Mouse (Mus musculus) right cerebral cortex, postnatal 25 days (tissue): ENCODE measurements at regions not wholly inside any gene's neighbourhood (a gene's known extent, or its start where the extent isn't known, plus 50 kb on each side); places are given as distances from the start of the nearest gene placed in this dataset.

ENCODE experiments used
- DNase-seq: peaks from one replicate; pipeline ENCODE4 v3.0.0; 2022

DNA sequence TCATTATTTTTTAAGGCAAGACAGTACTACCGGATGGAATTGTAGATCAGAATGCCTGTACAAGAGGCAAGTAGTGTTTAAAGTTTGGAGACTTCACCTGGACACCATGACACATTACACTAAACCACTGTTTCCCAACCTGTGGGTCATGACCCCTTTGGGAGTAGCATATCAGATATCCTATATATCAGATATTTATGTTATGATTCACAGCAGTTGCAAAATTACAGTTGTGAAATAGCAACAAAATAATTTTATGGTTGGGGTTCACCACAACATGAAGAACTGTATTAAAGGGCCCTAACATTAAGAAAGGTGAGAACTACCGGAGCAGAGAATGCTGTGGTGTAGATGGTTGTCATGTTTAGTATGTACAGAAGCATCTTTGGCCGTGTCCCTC is 413.2 kb upstream of the Cd180 start:
- no peak for DNase-seq

DNA sequence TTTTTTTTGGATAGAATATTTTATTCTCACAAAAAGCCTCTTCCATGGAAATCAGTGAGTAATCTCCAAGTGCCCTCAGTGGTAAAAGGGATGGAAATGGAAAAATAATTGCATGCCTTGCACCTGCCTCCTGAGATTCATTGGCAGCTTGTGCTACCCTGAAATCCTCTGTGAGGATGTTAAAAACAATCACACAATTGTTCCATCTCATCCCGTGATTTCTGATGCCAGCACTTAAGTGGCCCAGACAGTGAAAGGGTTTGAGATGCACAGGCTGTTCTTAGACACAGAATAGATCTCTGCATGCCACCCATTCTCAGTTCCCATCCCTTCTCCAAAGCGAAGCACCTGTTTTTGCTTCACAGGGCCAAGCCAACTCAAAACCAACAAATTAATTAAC is 398.9 kb upstream of the Cd180 start:
- DNase-seq: no peak

DNA sequence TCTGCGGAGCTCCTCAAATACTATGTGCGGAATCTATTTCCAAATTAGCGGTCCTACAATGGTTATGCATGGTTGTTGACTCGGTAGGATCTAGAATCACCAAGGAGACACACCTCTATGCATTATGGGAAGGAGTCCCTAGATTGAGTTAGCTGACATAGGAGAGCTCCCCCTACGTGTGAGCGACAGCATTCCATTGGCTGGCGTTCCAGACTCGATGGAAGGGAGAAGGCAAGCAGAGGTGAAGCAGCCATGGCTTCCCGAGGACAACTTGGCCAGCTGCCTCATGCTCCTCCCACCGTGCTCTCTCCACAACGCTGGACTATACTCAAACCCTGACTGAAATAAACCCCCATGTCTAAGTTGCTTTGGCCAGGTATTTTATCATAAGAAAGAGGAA is 398.3 kb upstream of the Cd180 start:
- no peak for DNase-seq

DNA sequence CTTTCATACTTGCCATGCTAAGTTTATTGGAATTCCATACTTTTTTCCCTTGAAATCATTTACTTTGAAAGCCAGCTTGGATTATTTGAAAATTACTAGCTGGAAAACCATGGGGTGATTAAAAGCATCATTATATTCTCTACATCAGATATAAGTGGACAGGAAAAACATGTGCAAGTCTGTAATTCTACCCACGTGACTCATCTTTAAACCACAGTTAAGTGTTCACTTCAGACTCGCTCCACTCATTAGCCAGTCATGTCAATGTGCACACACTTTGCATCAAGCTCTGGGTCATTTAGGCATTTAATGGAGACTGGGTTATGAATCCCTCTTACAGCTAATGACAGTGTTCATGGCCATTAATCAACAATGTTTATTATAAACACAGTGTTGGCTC is 385.4 kb upstream of the Cd180 start:
- DNase-seq: no peak

DNA sequence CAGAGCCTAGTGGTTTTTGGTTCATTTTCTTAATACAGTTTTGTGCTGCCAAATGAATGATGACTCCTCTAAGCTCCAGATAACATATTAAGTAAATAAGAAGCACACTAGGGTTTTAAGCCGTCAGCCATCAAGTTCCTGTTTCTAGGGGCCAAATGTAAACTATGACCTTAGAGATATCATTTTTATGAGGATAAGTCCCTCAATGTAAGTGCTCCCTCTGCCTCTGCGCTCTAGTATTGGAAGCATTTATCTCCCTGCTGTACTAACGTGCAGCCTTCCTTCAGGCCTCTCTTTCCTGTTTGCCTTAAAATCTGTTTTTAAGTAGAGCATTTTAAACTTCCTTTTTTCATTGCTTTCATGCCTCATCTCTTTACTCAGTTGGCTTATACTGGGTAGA is 381.3 kb upstream of the Cd180 start:
- no peak for DNase-seq

DNA sequence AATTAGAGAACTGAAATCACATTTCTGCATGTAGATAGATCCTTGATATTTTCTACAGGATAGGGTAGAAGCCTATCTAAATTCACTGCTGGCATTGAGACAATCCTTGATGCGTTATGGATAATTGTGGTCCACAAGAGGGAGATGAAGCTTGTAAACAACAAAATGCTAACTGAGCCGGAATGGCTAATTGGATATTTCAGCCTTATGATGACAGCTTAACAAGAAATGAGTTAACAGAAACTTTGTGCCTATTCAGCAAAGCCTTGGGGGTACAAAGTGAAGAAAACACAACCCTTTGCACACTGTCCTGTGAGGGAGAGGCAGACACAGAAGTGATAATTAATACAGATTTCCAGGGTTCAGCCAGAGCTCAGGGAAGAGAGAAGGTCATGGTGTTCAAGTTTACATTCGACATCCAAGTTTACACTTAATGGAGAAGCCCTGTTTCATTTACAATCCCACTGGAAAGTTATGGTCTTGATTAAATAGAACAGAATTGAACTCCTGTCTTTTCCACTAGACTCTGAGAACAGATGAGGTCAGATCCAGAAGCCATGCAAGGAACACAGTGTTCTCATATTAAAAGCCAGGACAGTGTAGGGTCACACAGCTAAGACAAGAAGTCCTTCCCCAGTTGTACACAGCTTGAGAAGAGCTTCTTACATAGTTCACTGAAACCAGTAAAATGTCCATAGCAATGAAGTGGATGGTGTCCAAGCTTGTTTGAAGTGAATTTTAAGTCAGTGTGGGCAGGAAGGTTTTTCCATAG is 377.3 kb upstream of the Cd180 start:
- no peak for DNase-seq

DNA sequence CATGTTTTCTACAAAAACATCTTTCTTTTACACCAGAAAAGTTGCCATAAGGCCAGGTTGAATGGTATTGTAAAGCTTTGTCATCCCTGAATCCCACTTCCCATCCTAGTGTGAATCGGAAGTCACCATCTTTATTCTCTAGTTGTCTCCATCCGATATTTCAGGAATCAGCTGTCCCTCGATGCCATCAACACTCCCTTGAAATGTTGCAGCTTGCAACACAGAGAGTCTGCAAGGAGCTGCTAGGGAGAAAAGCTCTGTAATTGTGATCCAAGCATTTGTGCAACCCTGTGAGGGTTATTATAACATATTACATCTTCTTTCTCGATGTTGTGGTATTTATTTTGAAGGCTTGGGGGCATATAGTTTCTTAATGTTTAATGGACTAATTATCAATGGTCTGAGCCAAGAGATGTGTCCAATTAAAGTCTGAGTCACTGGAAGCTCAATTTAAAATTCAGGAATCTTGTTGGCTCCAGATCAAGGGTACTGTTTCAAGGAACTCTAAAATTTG is 374.4 kb upstream of the Cd180 start:
- no peak for DNase-seq

DNA sequence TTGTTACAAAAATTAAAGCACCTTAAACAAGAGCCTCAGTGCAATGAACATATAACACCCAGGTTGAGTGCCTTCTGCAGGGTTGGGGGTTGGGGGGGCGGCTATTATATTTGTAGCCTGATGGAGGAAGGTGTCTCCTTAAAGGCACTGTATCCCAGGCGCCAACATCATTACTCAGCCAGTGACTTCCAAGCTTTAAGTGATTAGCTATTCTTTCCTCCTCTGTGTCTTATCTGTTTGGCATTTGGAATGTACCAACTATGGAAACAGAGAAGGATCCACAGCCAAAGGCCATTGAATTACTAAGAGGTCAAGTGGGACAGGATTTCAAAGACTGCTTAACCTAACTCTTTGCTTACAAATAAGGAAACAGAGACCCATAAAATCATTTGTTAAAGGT is 373.9 kb upstream of the Cd180 start:
- no peak for DNase-seq

DNA sequence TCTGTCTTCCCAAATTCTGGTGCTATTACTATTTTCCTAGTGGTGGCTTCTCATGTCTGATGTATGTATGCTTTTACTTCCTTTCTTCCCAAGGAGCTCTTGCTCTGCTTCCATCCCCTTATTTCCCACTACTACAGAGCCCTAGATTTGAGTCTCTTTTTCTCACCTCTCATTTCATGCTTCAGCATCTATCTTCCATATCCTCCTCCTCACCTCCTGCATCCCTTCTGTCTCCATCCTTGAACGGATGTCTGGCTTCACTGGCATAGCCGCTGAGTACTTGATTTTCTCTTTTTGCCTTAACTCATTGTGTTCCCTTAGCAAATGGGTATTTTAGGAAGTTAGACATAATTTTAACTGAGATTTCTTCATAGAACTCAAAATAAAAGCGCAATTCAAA is 369.5 kb upstream of the Cd180 start:
- no peak for DNase-seq

DNA sequence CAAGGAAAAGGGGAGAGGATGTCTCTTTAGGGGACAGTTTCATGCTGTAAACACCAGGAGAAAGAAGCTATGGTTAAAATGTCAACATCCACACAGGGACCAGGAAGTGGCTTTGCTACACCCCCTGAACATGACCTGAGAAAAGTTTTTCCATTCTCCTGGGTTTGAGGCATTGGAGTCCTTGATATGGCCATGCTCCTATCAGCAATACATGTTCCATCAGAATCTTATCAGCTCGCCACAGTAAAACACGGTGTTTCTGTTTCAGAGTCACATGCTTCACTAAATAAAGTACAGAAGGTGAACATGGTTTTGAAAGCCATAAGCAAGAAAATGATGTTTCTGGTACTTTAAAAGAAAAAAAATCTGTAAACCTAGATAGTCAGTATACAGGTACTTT is 367.4 kb upstream of the Cd180 start:
- DNase-seq: no peak

DNA sequence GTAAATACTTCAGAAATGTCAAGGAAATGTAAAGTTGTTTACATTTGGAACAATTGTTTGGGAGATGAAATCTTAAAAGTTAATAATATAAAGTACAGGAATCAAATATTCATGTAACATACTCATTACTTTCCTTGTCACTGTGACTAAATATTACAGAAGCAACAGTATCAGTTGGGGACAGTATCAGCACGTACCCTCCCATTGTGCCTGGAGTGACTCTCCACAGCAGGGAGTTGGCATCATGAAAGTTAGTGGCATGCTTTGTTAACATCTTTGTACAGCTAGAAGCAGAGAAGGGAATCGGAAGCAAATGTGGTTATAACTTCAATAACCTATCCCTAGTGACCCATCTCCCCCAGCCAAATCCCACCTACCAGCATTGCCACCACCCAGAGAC is 366.8 kb upstream of the Cd180 start:
- DNase-seq: no peak

DNA sequence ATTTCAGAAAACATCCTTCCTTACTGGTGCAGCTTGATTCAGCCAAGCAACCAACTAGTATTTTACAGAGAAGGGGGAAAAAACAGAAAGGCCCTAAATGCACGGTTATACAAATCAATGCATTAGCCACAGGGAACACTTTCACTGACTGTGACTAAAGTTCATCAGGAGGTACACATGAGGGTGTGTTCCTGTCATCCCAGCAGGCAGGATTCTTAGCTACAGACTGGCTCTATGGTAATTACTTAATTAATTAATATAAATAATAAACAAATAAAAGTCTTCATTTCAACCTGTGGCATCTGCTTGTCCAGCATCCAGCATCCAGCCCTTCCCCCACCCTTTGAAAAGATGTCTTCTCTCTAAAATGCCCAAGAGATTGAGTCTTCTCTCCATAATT is 359.7 kb upstream of the Cd180 start:
- DNase-seq: no peak

DNA sequence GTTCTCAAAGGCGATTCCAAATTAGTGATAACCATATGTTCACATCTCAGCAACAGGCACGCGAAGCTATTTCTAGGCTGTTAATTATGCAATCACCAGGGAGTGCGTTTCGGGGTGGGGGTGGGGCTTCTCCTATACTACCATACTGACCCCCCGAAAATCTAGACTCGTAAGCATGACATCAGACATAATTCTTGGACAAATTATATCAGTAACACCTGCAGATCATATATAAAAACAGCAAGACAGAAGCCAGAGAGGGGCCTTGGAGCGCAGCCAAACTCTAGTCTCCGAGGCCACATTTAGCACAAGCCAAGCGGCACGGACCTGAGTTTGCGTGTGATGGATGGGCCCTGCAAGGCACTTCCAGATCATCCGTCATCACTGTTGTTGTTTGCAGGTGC is 359.2 kb upstream of the Cd180 start:
- DNase-seq: peak; percentile 19

DNA sequence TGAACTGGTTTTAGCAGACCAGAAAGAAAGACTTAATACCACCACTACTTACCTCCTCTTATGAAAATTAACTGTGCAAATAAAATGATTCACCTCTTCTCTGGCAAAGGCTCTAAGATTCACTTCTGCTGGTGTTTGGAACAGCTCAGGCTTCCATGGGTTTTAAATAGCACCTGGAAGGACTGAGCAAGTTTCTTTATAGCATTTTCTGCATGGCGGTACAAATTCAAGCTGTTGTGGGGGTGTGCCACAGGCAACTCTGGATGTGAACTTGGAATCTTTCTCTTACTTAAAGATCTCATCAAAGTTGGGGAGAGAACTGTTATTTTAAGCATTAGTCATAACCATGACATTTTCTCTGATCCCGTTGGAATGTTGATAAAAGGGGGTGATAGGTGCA is 350.1 kb upstream of the Cd180 start:
- peak; percentile 15 for DNase-seq

DNA sequence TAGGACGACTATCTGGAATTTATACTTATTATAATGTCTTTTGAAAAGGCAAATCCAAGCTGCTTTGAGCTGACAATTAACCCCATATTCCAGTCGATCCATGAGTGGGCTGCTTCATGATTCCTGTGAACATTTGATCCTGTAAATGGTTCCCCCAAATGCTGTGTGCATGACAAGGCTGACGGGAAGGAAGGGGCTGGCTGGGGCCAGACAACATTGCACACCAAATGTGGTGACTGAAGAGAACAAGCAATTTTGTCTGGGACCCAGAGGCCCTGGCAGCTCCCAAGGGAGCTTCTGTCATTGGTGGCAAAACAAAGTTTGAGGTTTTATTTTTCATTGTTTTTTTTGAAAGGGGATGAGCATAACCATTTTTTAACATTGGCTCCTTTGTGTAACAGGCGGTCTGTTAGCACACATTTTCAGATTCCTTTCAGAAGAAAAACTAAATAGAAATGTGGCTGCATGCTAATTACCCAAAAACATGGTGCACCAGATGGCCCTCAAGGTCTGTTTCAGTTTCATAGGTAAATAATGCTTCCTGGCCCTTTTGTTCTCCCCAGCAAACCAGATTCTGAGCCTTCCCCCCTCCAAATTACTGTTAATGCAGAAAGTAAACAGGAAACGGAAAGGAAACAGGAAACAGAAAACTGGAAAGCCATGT is 348.6 kb upstream of the Cd180 start:
- no peak for DNase-seq

DNA sequence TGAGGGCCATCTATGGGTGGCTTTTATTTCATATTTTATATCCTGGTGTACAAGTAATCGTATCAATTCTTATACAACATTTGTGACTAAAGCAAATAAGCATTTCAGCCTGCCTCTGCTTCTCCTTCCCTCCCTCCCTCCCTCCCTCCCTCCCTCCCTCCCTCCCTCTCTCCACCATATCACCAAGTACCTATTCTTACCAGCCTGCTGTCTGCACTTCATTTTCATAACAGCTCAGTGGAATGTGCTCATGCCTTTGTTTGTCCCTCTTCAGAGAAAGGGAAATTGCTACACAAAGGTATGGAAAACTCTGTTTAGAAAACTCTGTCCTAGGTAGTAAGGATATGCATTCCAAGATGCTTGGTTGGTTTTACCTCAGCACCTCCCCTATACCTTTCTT is 343.9 kb upstream of the Cd180 start:
- no peak for DNase-seq

DNA sequence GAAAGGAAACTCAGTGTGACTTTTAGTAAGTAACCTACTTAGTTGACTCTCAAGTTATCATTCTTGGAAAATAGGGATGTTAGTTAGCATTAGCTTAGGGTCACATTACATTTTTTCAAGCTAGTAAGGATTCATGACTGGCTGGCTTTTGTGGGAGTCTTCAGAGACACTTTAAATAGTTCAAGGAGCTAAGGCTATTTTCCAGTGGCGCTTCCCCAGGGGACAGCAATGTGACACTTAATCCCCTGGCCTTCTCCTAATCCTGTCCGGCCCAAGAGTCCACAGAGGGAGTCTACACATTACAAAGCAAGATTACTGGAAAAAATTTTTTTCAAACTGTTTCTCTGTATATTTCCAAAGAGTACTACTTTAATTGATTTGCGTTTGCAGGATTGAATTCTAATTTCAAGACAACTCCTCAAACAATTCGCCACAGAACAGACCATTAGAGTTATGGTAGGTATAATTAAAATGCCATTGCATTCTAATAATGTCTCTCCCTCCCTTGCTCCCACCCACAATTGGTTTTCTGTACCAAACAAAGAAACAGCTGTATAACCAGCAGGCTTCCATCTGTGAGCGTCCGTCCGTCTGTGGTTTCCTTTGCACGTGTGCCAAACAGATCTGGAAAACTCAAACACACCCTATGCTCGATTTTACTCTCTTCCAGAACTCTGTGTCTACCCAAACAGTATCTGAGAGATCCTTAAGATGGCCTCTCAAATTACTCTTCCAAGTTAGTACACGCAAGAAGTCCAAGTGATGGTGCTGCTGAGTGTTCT is 341.1 kb upstream of the Cd180 start:
- no peak for DNase-seq

DNA sequence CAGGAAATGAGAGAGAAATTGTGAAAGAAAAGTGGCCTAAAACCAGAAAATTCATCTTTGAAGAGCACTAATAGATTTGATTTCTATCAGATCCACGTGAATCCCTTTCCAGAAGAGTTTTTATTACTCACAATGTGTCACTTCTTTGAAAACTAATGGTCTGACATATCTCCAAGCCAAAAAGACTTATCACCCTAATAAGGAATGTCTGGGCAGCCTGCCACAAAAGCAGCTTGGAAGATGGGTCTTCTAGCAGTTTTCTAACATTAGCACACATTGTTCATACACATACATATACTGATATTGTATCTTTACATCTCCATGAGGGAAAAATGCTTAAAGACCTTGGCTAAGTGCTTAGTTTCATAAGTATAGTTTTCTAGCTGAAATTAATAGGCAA is 337.8 kb upstream of the Cd180 start:
- no peak for DNase-seq

DNA sequence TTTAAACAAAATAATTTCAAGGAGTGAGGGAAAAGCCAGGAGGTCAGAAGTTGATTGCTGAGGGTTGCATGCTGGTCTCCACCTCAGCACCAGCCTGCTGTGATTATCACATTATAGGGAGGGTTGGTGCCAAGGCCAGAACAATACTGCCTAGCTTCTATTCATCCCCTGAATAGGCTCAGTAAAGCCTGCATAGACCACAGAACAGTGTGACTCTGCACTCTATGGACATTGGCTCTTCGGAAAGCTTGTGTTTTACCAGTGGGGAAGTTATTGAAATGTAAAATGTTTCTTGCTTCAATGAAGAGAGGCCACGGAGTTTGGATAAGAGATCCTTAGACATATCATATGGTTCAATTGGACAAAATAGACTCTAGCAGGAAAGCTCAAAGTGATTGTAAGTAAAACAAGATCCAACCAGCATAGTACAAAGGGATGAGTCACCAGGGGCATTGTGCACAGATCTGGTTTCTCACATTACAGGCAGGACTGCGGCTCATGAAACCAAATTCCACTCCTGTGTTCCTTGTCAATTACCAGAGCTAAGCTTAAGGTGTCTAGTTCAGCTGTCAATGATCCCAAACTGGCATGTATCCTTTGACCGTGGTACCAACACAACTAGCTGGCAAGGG is 320.8 kb upstream of the Cd180 start:
- DNase-seq: no peak

DNA sequence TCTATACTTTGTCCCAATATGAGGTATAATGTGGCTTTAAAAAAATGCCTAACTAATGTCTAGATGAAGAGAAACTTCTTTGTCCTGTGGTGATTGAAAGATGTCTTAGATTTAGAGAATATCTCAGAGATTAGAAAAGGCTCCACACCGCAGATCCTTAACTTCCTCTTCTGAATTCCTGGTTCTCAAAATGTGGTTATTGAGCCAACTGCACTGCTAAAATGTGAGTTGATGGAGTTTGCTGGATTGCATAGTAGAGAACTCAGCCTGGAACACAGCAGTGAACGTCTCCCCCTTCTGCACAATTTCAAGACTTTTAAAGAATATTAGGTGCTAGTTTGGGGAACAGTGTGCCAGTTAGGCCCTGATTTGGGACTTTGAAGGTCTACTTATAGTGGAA is 312.7 kb upstream of the Cd180 start:
- DNase-seq: no peak

DNA sequence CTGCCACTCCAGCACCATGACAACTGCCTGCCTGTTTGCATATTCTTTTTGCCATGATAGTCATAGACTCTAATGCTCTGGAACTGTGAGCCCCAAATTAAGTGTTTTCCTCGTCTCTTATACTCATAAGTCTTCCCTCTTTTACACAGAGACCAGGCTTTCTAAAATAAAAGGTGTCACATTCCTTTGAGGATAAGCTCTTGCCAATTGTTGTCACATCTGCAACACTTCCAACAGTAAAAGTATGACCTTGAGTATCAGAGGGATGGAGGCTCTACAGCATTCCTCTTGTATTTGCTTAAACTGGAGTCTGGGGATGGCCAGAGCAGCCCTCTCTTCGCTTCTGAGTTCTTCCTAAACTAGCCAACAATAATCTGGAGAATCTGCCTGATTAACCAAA is 301.4 kb upstream of the Cd180 start:
- no peak for DNase-seq

DNA sequence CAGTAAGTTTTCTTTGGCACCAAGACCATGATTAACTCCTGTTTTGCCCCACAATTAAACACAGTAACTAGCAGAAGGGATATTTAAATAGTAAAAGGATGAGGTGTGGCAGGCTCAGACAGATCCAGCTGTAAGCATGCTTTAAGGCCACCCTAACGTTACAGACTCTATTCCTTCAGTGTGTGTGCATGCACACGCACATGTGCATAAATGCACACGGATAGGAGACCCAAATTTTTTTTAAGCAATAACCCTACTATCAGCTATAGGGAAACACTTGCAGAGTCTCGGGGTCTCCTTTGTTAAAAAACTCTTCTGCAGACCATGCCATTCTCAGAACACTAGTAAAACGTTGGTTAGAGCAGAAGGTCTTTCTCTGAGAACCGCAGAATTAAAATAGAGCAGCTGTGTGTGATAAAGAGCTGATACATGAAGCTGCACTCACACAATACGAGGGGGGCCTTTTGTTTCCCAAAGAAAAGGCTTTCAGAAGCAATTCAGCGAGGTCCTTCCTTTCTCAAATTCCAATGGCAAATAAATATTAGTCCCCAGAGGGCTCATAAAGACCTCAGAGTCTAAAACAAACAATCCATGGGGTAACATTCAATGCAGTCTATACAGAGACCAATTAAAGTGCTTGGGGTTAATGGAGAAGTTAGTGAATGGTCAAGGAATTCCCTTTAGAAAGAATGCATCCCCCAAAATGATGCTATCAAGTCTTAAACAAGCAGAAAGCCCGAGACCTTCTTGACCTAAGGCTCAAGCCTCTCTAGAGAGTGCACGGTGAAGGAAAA is 300.3 kb upstream of the Cd180 start:
- no peak for DNase-seq

DNA sequence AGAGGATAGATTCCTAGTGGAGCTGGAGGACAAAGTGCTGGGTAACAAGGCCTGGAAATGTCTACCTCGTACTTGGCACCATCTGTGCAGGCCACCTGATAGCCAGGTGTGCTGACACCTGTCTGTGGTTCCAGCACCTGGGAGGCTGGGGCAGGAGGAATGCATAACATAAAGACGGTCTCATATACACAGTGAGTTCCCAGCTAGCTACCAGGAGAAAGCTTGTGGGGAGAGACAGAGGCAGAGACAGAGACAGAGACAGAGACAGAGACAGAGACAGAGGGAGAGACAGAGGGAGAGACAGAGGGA is 299.7 kb upstream of the Cd180 start:
- DNase-seq: no peak
